Mouse (Mus musculus): ENCODE data around the gene Hps6.
"Not testable (repeated sequence)": the region's sequence is repeated elsewhere in the genome, so short reads cannot be mapped to it uniquely, and the experiment has no call there.

Gene Hps6

DNA sequence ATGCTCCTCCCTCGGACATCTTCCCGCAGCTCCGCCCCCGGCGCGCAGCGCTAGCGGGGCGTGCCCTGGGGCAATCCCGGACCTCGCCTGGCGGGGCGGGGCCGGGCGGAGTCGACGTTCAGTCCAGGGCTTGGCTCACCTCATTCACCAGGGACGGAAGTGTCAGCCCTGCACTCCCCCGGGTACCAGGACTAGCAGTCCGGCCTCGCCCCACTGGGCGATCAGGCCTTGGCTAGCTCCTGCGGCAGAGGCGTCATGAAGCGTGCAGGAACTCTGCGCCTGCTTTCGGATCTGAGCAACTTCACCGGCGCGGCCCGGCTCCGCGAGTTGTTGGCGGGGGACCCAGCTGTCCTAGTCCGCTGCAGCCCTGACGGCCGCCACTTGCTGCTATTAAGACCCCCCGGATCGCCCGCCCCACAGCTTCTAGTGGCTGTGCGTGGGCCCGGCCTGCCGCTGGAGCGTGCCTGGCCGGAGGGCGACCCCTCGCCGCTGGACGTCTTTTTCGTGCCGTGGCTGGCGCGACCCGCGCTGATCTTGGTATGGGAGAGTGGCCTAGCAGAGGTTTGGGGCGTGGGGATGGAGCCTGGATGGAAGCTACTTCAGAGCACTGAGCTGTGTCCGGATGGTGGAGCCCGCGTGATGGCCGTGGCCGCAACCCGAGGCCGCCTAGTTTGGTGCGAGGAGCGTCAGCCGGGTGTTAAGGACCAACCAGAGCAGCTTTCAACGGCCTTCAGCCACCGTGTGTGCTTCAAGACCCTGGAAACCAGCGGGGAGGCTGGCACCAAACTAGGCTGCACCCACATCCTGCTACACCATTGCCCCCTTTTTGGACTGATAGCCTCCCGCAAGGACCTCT is at the start of gene Hps6:
Gene Hps6, plus strand, starts transcription at position 138 of the 856 bp plus-strand sequence.
- peak; percentile 77 for DNase-seq (ENCODE audit: low read depth, low spot score)

DNA sequence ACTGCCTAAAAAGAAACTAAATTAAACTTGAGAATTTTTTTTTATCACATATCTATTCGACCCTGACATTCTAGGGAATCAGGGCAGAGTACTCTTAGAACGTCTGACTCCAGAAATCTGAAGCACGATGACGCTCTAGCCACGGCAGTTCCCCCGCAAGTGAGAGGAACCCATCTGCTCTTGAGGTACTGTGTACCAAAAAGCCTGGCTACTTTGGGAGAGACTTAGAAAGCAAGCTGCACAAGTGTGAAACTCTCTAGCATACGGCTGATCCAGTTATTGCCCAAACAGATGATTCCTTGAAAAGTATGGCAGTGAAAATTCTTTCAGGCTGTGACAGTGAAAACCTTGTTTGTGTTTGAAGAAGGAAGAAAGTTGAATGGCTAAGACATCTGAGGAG is 46.6 kb upstream of the Hps6 start:
- DNase-seq (ENCODE audit: low read depth, low spot score), result no peak

DNA sequence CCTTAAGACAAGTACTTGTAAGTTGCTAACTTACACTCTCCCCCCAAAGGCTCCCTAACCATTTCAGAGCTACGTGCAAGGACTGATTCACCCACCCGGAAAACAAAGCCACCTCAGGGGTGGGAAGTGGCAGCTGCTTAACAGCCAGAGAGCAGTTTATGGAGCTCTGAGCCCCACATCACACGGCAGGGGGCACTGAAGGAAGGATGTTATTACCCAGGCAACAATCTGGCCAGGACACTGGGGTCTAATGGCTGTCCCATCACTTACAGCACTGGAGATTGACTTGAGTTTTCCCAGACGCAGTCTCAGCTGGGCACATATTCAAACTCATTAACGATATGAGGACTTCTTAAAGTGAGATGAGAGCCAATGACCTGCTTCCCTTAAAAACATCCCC is 42.5 kb upstream of the Hps6 start:
- DNase-seq (ENCODE audit: low read depth, low spot score), result peak; percentile 34

DNA sequence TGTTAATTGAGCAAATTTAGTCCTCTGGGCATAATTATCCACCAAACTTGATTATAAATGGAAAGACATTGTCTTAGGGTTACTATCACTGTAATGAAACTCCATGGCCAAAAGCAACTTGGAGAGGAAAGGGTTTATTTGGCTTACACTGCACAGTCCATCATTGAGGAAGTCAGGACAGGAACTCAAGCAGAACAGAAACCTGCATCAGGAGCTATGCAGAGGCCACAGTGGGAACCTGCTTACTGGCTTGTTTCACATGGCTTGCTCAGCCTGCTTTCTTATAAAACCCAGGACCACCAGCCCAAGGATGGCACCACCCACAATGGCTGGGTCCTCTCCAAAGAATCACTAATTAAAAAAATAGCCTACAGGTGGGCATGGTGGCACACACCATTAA is 18.9 kb upstream of the Hps6 start:
- no peak for DNase-seq (ENCODE audit: low read depth, low spot score)

DNA sequence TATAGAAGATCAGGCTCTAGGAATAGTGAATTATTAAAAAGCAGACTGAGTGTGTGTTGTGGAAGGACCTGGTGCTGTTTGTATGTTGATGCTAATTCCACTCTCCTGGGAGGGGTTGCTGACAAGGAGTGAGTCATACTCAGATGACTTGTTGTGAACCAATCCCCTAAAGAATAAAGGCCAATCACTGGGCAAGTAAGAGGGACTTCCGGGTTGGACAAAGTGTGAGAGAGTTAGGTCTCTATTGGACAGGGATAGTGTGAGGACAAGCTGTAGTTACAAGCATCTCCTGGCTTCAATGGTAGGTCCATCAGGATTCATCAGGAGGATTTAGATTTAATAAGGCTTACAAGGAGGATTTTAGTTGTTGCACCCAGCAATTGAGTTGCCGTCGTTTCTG is 15.1 kb upstream of the Hps6 start:
- DNase-seq (ENCODE audit: low read depth, low spot score), result no peak

DNA sequence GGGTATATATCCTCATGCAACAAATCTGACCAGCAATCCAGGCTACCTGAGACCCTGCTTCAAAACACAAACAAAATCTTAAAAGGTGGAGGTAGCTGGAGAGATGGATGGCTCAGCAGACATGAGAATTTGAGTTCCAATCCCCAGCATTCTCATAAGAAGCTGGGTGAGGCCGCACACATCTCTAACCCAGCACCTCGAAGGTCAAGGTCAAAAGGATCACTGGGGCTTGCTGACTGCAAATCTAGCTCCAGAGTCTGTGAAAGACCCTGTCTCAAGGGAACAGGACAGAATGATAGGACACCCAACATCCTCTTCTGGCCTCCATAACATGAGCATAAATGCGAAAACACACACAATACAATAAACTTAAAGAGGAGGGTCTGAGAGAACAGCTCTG is 12.1 kb upstream of the Hps6 start:
- DNase-seq (ENCODE audit: low read depth, low spot score), result no peak

DNA sequence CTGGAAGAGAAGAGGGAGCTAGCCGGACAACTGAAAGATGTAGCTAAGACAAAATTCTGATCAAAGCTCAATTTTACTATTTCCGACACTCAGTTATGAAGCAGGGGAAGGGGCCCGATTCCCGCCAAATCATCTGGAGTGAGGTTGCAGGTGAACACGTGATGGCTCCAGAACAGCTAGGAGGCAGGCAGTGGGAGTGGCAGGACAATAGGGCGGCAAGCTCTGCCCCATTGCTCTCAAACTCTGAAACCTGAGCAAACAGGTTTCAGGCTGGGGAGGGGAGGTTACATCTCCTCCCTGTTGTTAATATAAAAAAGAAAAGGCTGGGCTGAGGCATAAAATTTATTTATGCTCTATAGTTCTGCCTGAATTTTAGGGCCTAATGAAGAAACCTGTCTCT is 9.9 kb upstream of the Hps6 start:
- not testable (repeated sequence) for DNase-seq (ENCODE audit: low read depth, low spot score)

DNA sequence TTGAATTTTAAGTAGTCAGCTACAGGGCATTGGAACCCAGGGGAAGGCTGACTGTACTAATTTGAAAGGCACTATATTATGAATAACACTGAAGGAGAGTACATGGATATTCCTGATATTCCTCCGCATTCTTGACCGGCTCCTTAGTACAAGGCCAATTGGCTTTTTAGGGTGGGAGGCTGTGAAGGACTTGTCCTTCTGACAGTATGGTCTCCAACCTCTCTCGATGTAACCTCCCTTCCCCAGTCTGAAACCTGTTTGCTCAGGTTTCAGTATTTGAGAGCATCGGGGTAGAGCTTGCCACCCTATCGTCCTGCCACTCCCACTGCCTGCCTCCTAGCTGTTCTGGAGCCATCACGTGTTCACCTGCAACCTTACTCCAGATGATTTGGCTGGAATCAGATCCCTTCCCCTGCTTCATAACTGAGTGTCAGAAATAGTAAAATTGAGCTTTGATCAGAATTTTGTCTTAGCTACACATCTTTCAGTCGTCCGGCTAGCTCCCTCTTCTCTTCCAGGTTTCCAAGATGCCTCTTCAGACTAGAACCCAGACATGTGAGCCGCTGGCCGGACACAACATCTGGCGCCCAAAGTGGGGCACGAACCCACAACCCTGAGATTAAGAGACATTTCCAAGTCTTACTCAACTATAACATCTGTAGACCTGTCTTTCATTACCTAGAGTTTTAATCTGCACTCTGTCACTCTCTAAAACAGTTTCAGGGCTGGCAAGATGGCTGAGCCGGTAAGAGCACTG is 9.1 kb upstream of the Hps6 start:
- DNase-seq (ENCODE audit: low read depth, low spot score), result no peak

DNA sequence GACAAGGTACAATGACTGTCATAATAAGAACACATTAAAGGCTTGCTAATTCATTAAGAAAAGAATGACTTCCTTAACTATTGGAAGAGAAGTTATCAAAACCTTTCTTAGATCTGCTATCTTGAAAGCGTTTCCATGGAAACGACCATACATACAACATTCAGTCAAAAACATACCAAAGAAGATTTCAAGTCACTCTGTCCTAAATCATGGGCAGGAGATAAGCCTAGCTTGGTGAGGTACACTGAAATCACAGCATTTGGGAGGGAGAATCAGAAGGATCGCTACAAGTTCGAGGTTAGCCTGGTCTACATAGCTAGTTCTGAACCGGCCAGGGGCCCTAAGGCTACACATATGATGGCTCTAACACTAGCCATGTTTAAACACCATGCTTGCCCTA is 5.9 kb upstream of the Hps6 start:
- DNase-seq (ENCODE audit: low read depth, low spot score), result no peak

DNA sequence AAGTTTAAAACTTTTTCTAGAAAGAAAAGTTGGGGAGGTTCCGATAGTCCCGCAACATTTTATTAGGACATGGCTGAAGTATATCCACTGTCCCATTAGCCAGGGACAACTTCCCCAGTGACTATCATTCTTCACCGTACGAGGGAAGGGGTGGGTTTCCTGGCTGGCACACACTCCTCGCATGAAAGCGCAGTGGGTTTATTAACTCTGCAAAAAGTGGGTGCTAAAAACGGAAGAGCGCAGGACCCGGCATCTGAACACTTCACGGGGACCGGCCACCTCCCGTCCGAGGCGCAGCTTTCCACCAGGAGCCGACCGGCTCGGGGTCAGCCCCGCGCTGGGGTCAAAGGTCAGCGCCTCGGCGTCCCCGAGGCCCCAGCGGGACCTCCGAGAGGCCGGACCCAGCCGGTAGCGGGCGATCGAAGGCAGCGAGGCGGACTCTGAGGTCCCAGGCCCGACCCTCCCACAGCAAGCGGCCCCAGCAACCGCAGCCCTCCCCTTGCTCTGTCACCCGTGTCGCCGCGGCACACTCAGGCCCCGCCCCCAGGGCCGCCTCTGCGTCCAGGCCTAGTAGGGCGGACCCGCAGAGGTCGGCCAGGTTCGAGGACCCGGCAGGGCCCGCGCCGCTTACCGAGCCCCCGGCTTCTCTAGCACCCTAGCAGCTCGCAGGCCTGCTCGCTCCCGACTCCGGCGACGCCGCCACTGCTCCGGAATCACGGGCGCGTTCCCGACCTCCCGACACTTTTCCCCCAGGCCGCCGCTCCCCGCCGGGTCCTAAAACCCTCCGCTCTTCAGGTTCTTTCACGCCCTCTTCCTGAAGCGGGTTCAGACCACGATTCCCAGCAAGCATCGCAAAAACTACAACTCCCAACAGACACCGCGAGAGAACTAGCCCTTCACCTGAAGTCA is 5.3 kb upstream of the Hps6 start, which contains the start of gene Armh3:
Gene Armh3, minus strand, starts transcription at position 704 of the 909 bp plus-strand sequence.
- DNase-seq (ENCODE audit: low read depth, low spot score), result peak; percentile 94

DNA sequence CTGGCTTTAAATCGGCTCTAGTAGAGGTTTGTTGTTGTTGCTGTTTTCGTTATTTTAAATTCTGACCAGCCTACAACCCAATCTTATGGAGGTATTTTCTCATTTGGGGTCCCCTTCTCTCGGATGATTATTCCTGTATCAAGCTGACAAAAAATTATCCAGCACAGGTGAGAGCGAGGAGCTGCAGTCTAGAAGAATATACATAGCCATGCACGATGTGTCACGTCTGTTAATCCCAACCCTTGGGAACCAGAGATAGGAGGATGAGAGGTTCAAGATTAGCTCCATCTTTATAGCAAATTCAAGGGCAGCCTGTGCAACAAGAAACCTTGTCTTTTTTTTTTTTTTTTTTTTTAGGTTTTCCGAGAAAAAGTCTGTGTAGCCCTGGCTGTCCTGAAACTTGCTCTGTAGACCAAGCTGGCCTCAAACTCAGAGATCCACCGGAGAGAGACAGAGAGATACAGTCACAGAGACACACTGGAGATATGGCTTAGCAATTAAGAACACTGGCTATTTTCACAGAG is 4.6 kb upstream of the Hps6 start:
- no peak for DNase-seq (ENCODE audit: low read depth, low spot score)

DNA sequence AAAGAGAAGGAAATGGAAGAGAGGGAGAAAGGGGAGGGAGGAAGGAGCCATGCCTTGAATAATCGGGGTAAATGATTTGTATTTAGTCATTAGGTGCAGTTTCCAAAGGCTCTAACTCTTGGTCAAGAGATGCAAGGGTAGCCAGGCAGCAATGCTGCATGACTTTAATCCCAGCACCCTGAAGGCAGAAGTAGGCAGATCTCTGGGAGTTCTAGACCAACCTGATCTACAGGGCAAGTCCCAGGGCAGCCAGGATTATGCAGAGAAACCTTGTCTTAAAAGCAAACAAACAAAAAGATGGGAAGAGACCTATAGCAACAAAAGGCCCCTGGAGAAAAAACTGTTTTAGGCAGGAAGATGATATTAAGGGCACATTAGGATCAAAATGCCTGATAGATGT is 3.9 kb upstream of the Hps6 start:
- DNase-seq (ENCODE audit: low read depth, low spot score), result no peak

DNA sequence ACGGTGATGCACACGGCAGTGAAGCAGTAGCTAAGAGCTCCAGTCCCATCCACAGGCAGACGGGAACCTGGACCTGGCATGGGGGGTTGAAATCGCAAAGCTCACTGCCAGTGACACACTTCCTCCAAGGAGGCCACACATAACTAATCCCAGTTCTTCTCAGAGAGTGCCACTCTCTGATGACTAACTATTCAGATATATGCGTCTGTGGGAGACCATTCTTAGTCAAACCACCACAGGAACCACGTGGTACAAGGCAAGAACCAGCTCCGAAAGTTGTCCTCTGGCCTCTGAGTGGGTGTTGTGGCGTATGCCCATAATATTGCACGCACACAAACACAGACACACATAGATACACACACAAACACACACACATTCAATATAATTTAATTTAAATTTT is 1.0 kb upstream of the Hps6 start:
- no peak for DNase-seq (ENCODE audit: low read depth, low spot score)

DNA sequence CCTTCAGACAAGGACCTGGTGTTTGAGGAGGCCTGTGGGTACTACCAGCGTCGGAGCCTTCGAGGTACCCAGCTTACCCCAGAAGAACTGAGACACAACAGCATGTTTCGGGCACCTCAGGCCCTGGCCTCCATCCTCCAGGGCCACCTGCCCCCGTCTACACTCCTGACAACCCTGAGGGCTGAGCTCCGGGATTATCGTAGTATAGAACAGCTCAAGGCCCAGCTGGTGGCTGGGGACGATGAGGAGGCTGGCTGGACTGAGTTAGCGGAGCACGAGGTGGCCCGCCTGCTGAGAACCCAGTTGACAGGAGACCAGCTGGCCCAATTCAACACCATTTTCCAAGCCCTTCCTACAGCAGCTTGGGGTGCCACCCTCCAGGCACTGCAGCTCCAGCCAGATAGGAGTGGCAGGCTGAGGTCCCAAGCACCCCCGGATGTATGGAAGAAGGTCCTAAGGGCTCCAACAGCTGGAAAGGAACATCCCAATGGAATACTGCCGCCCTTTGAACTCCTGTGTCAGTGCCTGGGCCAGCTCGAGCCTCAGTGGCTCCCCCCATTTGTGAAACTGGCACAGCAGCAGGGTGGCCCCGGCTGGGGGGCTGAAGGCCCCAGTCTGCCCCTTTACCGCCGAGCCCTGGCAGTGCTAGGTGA is 1.6 kb downstream of the Hps6 start:
- DNase-seq (ENCODE audit: low read depth, low spot score), result no peak

DNA sequence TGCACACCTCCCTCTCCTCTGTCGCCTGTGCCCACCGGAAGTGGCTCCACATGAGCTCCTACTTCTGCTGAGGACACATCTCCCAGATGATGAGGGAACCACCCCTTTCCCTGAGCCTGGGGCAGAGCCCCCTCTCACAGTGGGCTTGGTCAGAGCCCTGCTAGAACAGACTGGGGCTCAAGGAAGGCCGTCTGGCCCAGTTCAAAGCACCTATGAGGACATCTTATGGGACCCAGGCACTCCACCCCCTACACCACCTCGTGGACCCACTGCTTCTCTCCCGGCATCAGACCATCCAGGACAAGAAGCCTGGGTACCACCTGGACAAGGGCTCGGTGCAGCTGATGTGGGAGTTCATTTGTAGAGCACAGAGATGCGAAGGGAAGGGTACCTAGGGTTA is 2.4 kb downstream of the Hps6 start:
- no peak for DNase-seq (ENCODE audit: low read depth, low spot score)

DNA sequence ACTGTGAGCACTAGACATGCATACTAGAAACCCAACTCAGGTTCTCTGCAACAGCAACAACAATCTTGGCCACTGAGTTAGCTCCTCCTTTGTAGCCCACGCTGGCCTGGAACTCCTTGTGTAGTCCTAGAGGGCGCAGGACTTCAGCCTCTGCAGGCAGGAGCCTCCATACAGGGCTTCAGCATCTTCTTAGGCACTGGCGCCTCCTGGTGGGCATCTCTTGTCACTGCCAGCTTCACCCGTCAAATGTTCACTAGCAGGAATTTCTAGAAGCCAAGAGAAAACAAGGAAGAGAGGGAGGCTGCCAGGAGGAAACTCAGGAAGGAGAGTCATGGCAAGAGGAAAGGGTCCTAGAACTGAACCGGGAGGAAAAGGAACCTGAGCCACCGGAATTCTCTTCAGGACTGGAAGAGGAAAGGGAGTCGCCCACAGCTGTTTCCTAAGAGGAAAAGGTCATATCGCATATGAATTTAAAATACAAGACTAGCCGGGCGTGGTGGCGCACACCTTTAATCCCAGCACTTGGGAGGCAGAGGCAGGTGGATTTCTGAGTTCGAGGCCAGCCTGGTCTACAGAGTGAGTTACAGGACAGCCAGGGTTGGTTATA is 11.4 kb downstream of the Hps6 start:
- peak; percentile 92 for DNase-seq (ENCODE audit: low read depth, low spot score)

DNA sequence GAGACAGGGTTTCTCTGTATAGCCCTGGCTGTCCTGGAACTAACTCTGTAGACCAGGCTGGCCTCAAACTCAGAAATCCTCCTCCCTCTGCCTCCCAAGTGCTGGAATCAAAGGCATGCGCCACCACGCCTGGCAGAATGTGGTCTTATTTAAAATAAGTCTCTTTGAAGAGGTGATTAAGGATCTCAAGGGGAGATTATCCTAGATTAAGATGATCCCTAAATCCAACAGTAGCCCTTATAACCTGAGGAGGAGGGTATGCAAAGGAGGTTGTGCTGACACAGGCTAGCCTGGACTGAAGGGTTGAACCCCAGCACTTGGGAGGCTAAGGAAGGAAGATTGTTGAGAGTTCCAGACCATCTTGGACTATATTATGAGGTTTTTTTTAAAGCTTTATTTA is 12.7 kb downstream of the Hps6 start:
- no peak for DNase-seq (ENCODE audit: low read depth, low spot score)

DNA sequence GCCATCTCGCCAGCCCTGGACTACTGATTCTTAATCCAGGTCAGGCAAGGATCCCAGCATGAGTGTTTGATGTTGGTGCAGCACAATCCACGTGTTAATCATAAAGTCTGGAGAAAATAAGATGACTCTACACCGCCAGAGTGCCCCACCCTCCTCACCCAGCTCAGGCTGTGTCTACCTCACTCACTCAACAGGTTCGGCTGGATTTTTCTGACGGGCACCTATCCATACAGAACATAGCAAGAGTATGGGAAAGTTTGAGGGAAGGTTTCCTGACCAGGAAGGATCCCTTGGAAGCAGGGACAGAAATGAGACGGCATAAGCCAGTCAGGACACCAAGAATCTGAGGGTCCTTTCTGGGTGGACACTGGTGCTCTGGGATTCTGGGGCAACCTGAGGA is 21.7 kb downstream of the Hps6 start:
- DNase-seq (ENCODE audit: low read depth, low spot score), result no peak

DNA sequence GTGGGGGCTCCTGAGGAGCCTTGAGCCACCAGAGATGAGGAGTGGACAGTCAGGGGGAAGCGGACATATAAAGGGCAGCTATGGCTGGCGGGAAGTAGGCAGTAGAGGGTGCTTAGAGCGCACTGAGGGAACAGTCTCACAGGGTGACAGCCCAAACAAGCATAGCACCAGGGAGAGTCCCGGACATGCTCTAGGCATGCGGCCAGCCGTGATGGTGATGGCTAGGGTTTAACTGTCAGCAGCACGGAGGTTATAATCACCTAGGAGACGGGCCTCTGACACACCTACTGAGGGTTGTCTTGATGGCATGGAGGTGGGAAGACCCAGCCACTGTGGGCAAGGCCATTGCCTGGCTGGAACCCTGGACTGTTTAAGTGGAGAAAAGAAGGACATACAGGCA is 23.3 kb downstream of the Hps6 start:
- DNase-seq (ENCODE audit: low read depth, low spot score), result no peak

DNA sequence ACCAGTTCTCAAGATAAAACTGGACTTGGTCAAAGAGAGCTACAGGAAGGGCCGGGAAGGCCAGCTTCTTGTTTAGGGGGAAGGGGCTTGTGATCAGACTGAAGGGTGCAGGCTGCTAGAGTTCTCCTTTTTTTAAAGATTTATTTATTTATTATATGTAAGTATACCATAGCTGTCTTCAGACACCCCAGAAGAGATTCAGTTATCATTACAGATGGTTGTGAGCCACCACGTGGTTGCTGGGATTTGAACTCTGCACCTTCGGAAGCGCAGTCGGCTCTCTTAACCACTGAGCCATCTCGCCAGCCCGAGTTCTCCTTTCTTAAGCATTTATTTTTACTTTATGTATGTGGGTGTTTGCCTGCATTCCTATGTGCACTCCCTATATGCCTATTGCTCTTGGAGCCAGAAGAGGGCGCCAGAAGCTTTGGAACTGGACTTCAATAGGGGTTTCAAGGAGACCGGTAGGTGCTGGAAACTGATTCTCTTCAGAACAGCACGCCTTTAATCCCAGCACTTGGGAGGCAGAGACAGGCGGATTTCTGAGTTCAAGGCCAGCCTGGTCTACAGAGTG is 25.5 kb downstream of the Hps6 start:
- no peak for DNase-seq (ENCODE audit: low read depth, low spot score)

Data from mesoderm, embryonic 11.5 days (tissue).